Mouse (Mus musculus) megakaryocyte progenitor cell, adult 5-6 weeks (primary cell): ENCODE measurements at regions not wholly inside any gene's neighbourhood (a gene's known extent, or its start where the extent isn't known, plus 50 kb on each side); places are given as distances from the start of the nearest gene placed in this dataset.

Source experiments
- ATAC-seq: replicated peaks from 2 replicates; pipeline ENCODE4 v1.8.0; 2016; ENCODE audit warnings: mild to moderate bottlenecking, moderate TSS enrichment, inconsistent platforms; ENCODE audit not compliant: poor library complexity

GRCm38 (mm10) chr1:64364095-64364494 lies 168.3 kb upstream of the Creb1 start:
- no peak for ATAC-seq

GRCm38 (mm10) chr1:64361959-64362638 lies 170.3 kb upstream of the Creb1 start:
- no peak for ATAC-seq

- ATAC-seq = peak; percentile 89
These were observed 189.2 kb upstream of the Creb1 start for GRCm38 (mm10) chr1:64343268-64343667.

DNA sequence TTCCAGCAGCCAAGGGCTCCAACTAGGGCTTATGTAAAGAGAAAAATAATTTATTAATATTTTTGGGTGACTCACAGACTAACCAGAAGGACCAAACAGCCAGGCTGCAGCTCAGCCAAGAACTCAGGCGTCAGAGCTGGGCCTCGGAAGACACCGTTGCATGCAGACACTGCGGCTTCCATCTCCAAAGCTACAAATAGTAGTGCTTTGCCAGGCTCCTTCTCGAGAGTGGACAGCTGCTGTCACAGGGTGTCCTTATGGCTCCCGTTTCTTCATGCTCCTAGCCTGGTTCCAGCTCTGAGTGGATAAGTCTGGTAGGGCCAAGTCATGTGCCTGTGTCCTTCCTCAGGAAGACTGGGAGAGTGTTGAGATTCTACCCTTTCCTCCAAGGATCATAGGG lies 190.8 kb upstream of the Creb1 start:
- no peak for ATAC-seq

DNA sequence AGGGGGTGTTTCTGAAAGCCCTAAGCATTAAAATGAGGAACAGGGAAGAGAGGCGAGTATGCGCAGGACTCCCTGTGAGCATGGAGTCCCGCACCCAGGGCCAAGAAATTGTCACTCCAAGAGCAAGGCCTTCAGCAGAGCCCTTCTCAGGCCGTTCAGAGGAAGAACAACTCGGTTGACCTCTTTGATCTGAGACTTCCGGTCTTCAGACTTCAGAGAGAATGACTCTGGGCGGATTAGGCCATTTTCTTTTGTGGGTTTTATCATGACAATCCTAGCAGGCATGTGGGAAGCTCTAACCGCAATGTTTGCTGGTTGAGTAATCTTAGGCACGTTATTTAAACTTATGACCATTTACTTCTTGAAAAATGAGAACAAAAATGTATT lies 193.9 kb upstream of the Creb1 start:
- ATAC-seq = peak; percentile 83

DNA sequence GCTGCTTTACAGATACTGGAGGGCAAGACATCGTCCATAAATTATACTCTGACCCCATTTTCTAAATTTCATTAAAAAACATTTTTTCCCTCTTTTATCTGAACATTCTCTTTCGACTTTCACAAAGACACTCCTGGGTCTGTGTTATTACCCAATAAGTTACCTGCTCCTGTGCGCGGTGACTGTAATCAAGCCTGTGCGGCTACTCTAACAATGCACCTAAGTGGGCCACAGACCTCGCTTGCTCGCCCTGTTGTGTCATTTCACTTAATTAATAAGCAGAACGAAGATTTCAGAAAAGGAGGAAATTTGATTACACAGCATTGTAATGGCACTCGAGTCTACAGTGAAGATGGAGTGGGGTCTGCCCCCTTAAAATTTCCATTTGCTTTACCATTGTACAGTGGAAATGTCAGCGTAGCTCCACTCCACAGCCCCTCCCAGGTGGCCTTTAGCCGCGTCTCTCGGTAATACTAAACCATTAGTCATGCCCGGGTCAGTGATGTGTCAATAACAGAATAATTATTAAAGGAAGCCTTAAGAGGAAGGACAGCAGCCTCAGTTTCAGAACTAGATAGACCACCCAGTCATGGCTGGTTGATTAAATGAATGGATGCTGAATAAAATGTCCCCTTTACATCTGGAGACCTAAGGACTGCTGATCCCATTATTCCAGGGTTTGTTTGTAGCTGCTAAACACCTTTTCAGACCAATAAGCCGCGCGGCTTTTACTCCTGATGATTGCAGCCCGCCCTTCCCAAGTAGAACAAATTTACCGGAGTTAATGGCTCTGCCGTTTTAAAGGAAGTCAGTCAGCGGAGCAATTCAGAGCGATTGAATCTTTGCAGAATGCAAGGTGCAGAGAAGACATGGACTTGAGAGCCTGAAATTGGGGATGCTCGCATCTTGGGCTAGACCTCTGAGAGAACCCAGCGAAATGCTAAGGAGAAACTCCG lies 194.5 kb upstream of the Creb1 start:
- ATAC-seq = peak; percentile 44

DNA sequence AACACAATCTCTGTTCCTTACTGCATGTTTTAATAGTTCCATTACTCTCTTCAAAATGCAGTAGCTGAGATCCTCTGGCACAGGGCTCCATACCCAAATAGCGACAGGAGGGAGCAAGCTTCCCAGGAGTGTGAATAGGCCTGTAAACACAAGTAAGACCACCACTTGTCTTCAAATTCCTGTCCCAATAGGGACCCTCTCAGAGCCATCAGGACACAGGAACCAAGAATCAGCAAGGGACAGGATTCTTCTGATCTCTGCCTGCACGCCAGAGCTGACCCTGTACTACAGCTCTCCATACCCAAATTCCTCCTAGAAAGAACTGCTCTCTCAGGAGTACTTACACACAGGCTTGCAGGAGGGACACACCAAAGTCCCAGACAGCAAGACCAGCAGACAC lies 200.9 kb upstream of the Creb1 start:
- ATAC-seq = no peak

GRCm38 (mm10) chr1:64330721-64331120 lies 201.7 kb upstream of the Creb1 start:
- ATAC-seq = no peak

GRCm38 (mm10) chr1:64322197-64322596 lies 200.1 kb upstream of the Klf7 start:
- no peak for ATAC-seq

- ATAC-seq = no peak
These were observed 197.1 kb upstream of the Klf7 start for GRCm38 (mm10) chr1:64319155-64319582.

GRCm38 (mm10) chr1:64318440-64319154 lies 196.5 kb upstream of the Klf7 start:
- ATAC-seq = peak; percentile 68

DNA sequence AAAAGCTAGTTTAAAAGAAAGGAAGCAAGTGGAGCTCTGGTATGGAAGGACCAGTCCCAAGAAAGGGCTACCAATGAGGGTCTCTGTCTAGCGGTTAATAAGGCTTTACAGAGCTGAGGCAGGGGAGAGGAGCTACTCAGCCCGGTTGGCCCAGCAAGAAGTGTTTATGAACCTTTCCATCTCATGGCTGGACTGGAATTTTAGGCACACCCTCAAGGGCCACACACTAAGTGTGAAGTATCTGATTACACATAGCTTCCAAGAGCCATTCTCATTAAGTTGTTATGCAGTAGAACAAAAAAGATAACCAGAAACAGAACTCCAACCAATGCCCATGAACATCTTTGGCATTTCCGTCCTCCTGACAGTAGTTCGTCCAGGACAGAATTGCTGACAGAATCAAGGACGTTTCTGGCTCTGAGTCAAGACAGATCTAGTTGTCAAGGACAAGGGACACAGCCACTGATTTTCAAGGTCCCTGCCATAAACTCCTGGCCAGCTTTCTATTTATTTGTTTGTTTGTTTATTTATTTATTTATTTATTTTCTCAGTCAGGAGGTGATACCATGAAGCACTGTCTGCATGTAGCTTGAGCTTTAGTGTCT lies 195.1 kb upstream of the Klf7 start:
- ATAC-seq = no peak

- ATAC-seq = no peak
These were observed 189.3 kb upstream of the Klf7 start for GRCm38 (mm10) chr1:64311371-64311770.

GRCm38 (mm10) chr1:64308560-64308959 lies 186.5 kb upstream of the Klf7 start:
- ATAC-seq = peak; percentile 79

DNA sequence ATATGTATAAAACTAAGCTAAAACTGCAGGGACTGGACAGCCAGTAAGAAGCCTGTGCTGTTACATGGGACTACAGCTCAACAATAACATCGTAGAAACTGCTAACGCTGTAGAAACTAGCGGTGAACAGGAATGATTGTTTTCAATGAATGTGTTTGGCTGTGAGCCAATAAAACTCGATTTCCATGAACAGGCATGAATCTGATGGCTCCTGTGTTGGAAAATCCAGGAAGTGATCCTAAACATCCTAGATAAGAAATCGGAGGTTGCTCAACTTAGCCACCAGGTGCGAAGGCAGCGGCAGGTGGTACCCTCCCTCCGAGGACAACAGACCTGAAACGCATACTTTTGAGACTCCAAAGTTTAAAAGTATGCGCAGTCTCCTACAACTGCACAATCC lies 186.0 kb upstream of the Klf7 start:
- no peak for ATAC-seq

- ATAC-seq = 0 out of 2 replicates have a peak, but pooled peaks have one; percentile 10
These were observed 183.5 kb upstream of the Klf7 start for GRCm38 (mm10) chr1:64305427-64306213.

DNA sequence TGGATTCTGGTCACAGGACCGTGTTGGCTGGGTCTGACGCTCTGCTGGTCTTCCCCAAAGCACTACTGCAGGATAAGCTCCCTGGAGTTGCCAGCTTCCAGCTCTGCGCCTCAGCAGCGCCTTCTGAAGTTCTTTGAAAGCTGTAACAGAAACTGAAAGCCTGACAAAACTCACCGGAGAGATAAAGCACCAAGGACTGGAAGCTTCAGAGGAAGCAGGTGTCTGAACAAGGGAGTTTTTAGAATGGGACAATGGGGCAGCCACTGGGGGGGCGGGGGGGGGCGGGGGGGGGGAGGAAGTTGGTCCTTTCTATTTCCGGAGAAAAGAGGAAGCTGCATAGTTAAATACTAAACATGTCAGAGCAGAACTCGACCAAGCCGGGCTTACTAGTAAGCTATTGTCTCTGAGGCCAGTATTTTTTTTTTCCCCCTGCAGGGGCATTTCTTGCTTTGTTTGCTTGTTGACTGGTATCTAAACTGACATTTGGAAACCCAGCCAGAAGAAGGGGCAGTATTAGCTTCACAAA lies 180.8 kb upstream of the Klf7 start:
- ATAC-seq = peak; percentile 43

DNA sequence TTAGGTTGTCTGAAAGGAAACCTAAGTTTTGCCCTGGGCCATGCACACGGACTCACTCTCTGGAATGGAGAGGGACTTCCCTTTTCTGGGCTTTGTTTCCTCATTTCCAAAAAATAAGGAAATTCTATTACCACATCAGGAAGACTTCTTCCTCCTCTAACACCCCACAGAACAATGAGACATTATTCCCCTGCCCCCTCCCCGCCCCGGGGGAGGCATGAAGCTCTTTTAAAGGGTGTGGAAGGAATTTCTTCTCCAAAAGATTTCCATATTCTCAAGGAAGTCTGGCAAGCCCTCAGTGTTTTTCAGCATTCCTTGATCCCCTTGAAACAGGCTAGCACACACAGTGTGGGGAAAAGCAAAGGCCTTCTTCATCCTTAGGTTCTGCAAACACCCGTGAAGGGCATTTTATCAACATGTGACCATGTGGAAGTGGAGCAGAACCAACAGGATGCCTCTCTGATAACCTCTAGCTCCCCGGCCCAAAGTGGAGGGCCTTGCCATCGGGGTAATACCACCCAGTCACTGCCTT lies 179.5 kb upstream of the Klf7 start:
- ATAC-seq = peak; percentile 70

GRCm38 (mm10) chr1:64300951-64301529 lies 179.0 kb upstream of the Klf7 start:
- ATAC-seq = peak; percentile 57
